Mouse (Mus musculus): ENCODE results near the gene Fgf10. TPM values are rescaled to one million over a fixed set of nuclear protein-coding genes. Genes with fewer than 3 reads are reported as not detected.

Gene Fgf10
- polyA plus RNA-seq (2016; fragmentation: Nextera tagmentation; extraction: Ambion mirVana) = 0.57 and 0.76 TPM in 2 replicates

GRCm38 (mm10) chr13:118669491-118669890, at the start of gene Fgf10:
Gene Fgf10 (plus strand): TSS chr13:118669791.
- H3K27me3 ChIP-seq (replicated peaks) = no peaks in the 10 kb centered on the region
- no peaks in the 10 kb centered on the region for H3K4me1 ChIP-seq
- no peak within 1 kb of the TSS for H3K27ac ChIP-seq
- no peaks in the 10 kb centered on the region for H3K36me3 ChIP-seq
- H3K9me3 ChIP-seq (replicated peaks) = no peaks in the 10 kb centered on the region
- 76% methylated on average over 7 of the region's 7 CpGs for WGBS (ENCODE audit: insufficient replicate concordance)
- ATAC-seq = no peak
- no peak within 1 kb of the TSS for H3K9ac ChIP-seq
- no peak within 1 kb of the TSS for H3K4me2 ChIP-seq
- H3K4me3 ChIP-seq = no peak within 1 kb of the TSS

- H3K27me3 ChIP-seq (replicated peaks) = no peaks in the 10 kb centered on the region
- no peaks in the 10 kb centered on the region for H3K9me3 ChIP-seq (replicated peaks)
- peak overlapping the region; percentile 40; the same call in 1 of the 2 replicates for H3K27ac ChIP-seq
- no peaks in the 10 kb centered on the region for H3K36me3 ChIP-seq
- peaks cover 22% of the 10 kb centered on the region for H3K4me1 ChIP-seq
- peak; percentile 97 for ATAC-seq
- no peak overlapping the region for H3K4me3 ChIP-seq
- H3K4me2 ChIP-seq = peak overlapping the region; percentile 13; the same call in 1 of the 2 replicates
- H3K9ac ChIP-seq = no peak overlapping the region
- WGBS (ENCODE audit: insufficient replicate concordance) = 12% methylated on average over 3 of the region's 3 CpGs
Measured at GRCm38 (mm10) chr13:118629661-118630428, 39.7 kb upstream of the Fgf10 start.

- H3K27ac ChIP-seq = 0 out of 2 replicates have a peak overlapping the region, but pooled peaks have one; percentile 10
- H3K9ac ChIP-seq = no peak overlapping the region
- H3K4me1 ChIP-seq = peaks cover 27% of the 10 kb centered on the region
- 25% methylated on average over 2 of the region's 2 CpGs for WGBS (ENCODE audit: insufficient replicate concordance)
- H3K27me3 ChIP-seq (replicated peaks) = no peaks in the 10 kb centered on the region
- no peaks in the 10 kb centered on the region for H3K9me3 ChIP-seq (replicated peaks)
- H3K36me3 ChIP-seq = no peaks in the 10 kb centered on the region
- peak; percentile 61 for ATAC-seq
- no peak overlapping the region for H3K4me3 ChIP-seq
- no peak overlapping the region for H3K4me2 ChIP-seq
Measured at GRCm38 (mm10) chr13:118631500-118631899, 38.1 kb upstream of the Fgf10 start.

GRCm38 (mm10) chr13:118636047-118636446, 33.5 kb upstream of the Fgf10 start:
- Histone ChIP-seq H3K9me3 (replicated peaks) (no peaks in the 10 kb centered on the region), H3K9ac (no peak overlapping the region), H3K4me3 (no peak overlapping the region), H3K36me3 (no peaks in the 10 kb centered on the region), H3K4me2 (no peak overlapping the region), H3K4me1 (peaks cover 16% of the 10 kb centered on the region; the same call in 1 of the 2 replicates), H3K27ac (no peak overlapping the region), H3K27me3 (replicated peaks) (no peaks in the 10 kb centered on the region)
- 78% methylated on average over 5 of the region's 5 CpGs for WGBS (ENCODE audit: insufficient replicate concordance)
- ATAC-seq = peak; percentile 60

- Histone ChIP-seq H3K9me3 (replicated peaks) (no peaks in the 10 kb centered on the region), H3K27me3 (replicated peaks) (no peaks in the 10 kb centered on the region), H3K4me2 (no peak overlapping the region), H3K4me3 (no peak overlapping the region), H3K9ac (no peak overlapping the region), H3K27ac (no peak overlapping the region), H3K4me1 (no peaks in the 10 kb centered on the region), H3K36me3 (no peaks in the 10 kb centered on the region)
- WGBS (ENCODE audit: insufficient replicate concordance) = 73% methylated on average over 3 of the region's 3 CpGs
- ATAC-seq = no peak
Measured at GRCm38 (mm10) chr13:118642585-118642984, 27.0 kb upstream of the Fgf10 start.

- H3K4me1 ChIP-seq = no peaks in the 10 kb centered on the region
- no peak for ATAC-seq
- H3K4me2 ChIP-seq = no peak overlapping the region
- no peaks in the 10 kb centered on the region for H3K9me3 ChIP-seq (replicated peaks)
- 71% methylated on average over 6 of the region's 6 CpGs for WGBS (ENCODE audit: insufficient replicate concordance)
- H3K4me3 ChIP-seq = no peak overlapping the region
- no peaks in the 10 kb centered on the region for H3K36me3 ChIP-seq
- H3K27me3 ChIP-seq (replicated peaks) = no peaks in the 10 kb centered on the region
- H3K9ac ChIP-seq = no peak overlapping the region
- H3K27ac ChIP-seq = no peak overlapping the region
Measured at GRCm38 (mm10) chr13:118643138-118643537, 26.5 kb upstream of the Fgf10 start.

- Histone ChIP-seq H3K9ac (no peak overlapping the region), H3K4me3 (no peak overlapping the region), H3K27ac (no peak overlapping the region), H3K36me3 (no peaks in the 10 kb centered on the region), H3K4me1 (no peaks in the 10 kb centered on the region), H3K9me3 (replicated peaks) (no peaks in the 10 kb centered on the region), H3K27me3 (replicated peaks) (no peaks in the 10 kb centered on the region), H3K4me2 (no peak overlapping the region)
- WGBS (ENCODE audit: insufficient replicate concordance) = 56% methylated on average over 5 of the region's 5 CpGs
- no peak for ATAC-seq
Measured at GRCm38 (mm10) chr13:118656991-118657390, 12.6 kb upstream of the Fgf10 start.

- no peak overlapping the region for H3K27ac ChIP-seq
- no peaks in the 10 kb centered on the region for H3K36me3 ChIP-seq
- no peak overlapping the region for H3K4me2 ChIP-seq
- H3K4me1 ChIP-seq = no peaks in the 10 kb centered on the region
- H3K27me3 ChIP-seq (replicated peaks) = no peaks in the 10 kb centered on the region
- H3K9ac ChIP-seq = no peak overlapping the region
- H3K4me3 ChIP-seq = no peak overlapping the region
- 78% methylated on average over 2 of the region's 2 CpGs for WGBS (ENCODE audit: insufficient replicate concordance)
- ATAC-seq = no peak
- H3K9me3 ChIP-seq (replicated peaks) = no peaks in the 10 kb centered on the region
Measured at GRCm38 (mm10) chr13:118658031-118658430, 11.6 kb upstream of the Fgf10 start.

GRCm38 (mm10) chr13:118658608-118659326, 10.8 kb upstream of the Fgf10 start:
- no peak overlapping the region for H3K9ac ChIP-seq
- no peak for ATAC-seq

GRCm38 (mm10) chr13:118661664-118662063, 7.9 kb upstream of the Fgf10 start:
- no peak for ATAC-seq

More at GRCm38 (mm10) chr13:118658608-118659326, 10.8 kb upstream of the Fgf10 start:
- no peaks in the 10 kb centered on the region for H3K9me3 ChIP-seq (replicated peaks)
- H3K27ac ChIP-seq = no peak overlapping the region
- WGBS (ENCODE audit: insufficient replicate concordance) = 72% methylated on average over 7 of the region's 7 CpGs
- no peak overlapping the region for H3K4me2 ChIP-seq
- H3K27me3 ChIP-seq (replicated peaks) = no peaks in the 10 kb centered on the region
- no peaks in the 10 kb centered on the region for H3K36me3 ChIP-seq
- no peaks in the 10 kb centered on the region for H3K4me1 ChIP-seq
- no peak overlapping the region for H3K4me3 ChIP-seq

GRCm38 (mm10) chr13:118664901-118665300, 4.7 kb upstream of the Fgf10 start:
- ATAC-seq = no peak
- H3K4me2 ChIP-seq = no peak overlapping the region
- H3K36me3 ChIP-seq = no peaks in the 10 kb centered on the region
- no peak overlapping the region for H3K27ac ChIP-seq
- H3K4me1 ChIP-seq = no peaks in the 10 kb centered on the region
- no peaks in the 10 kb centered on the region for H3K9me3 ChIP-seq (replicated peaks)
- no peaks in the 10 kb centered on the region for H3K27me3 ChIP-seq (replicated peaks)
- WGBS (ENCODE audit: insufficient replicate concordance) = 47% methylated on average over 2 of the region's 2 CpGs
- no peak overlapping the region for H3K9ac ChIP-seq
- H3K4me3 ChIP-seq = no peak overlapping the region

More at GRCm38 (mm10) chr13:118661664-118662063, 7.9 kb upstream of the Fgf10 start:
- H3K27me3 ChIP-seq (replicated peaks) = no peaks in the 10 kb centered on the region
- H3K9ac ChIP-seq = no peak overlapping the region
- H3K27ac ChIP-seq = no peak overlapping the region
- H3K9me3 ChIP-seq (replicated peaks) = no peaks in the 10 kb centered on the region
- H3K4me1 ChIP-seq = no peaks in the 10 kb centered on the region
- no peaks in the 10 kb centered on the region for H3K36me3 ChIP-seq
- WGBS (ENCODE audit: insufficient replicate concordance) = 62% methylated on average over 3 of the region's 3 CpGs
- no peak overlapping the region for H3K4me2 ChIP-seq
- no peak overlapping the region for H3K4me3 ChIP-seq

GRCm38 (mm10) chr13:118679228-118679627, 9.6 kb downstream of the Fgf10 start:
- WGBS (ENCODE audit: insufficient replicate concordance) = 70% methylated on average over 3 of the region's 3 CpGs
- no peak overlapping the region for H3K9ac ChIP-seq
- no peak for ATAC-seq
- H3K4me3 ChIP-seq = no peak overlapping the region
- no peak overlapping the region for H3K4me2 ChIP-seq
- no peaks in the 10 kb centered on the region for H3K4me1 ChIP-seq
- H3K36me3 ChIP-seq = no peaks in the 10 kb centered on the region
- no peaks in the 10 kb centered on the region for H3K27me3 ChIP-seq (replicated peaks)
- no peak overlapping the region for H3K27ac ChIP-seq
- no peaks in the 10 kb centered on the region for H3K9me3 ChIP-seq (replicated peaks)
